Mouse (Mus musculus) embryo, embryonic 11.5 days (tissue): ENCODE measurements around the gene Gjb4.

Experiments
- DNase-seq: peaks from one replicate; pipeline ENCODE4 v3.0.0-alpha.2; 2012; ENCODE audit warnings: low read depth, low spot score

Gene Gjb4

DNA sequence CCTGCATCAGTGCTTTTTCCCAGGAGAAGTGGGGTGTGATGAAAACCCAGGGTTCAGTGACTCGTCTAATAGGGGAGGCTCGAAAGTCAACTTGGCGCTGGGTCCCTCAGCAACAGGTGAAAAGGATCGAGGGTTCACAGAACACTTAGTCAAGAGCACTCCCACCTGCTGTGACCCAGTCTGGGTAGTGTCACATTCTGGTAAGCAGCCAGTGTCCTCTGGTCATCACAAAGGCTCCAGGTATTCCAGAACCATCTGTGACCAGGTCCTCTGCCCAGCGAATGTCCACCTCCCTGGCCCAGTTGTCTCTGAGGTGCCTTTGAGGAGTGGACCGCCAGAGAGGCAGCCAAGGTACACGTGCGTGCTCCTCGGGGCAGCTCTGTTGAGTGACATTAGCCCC lies 42.3 kb downstream of the Gjb4 start:
- DNase-seq = no peak

DNA sequence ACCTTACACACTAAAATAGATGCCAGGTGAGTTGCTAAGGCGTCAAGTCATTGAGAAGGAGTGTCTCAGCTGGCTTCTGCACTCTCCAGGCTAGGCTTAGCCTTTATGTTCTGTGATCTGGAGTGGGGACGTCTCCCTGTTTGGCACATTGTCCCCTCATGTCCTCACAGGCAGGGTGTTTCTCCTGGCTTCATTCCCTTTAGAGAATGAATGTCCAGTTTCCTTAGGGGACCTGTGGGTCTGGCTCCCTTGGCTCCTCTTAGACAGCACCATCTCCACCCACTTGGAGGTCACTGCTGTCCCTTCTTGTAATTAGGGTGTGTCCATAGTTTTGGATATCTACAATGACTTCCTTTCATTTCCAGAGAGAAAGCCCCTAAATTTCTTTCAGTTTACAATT lies 47.0 kb downstream of the Gjb4 start:
- DNase-seq = no peak

GRCm38 (mm10) chr4:127303796-127304195 lies 50.1 kb downstream of the Gjb4 start:
- no peak for DNase-seq
